Mouse (Mus musculus) embryonic facial prominence, embryonic 15.5 days (tissue): ENCODE measurements around the gene Khk. TPM values are rescaled to one million over a fixed set of nuclear protein-coding genes. Genes with fewer than 3 reads are reported as not detected.

Source experiments
- ATAC-seq: fragments of 200-750 bp; cut with Nextera tagmentation; 2 replicates; pipeline ENCODE4 v1.8.0; 2017; ENCODE audit warnings: low read depth, moderate TSS enrichment; ENCODE audit not compliant: insufficient number of reproducible peaks, low FRiP score, low TSS enrichment
- H3K27ac ChIP-seq: fragments of 300-500 bp; sonication (generic); replicated peaks from 2 replicates; pipeline ENCODE4 v1.5.1; 2015; ENCODE audit warnings: mild to moderate bottlenecking, inconsistent platforms
- H3K27me3 ChIP-seq: fragments of 300-500 bp; sonication (generic); 2 replicates; pipeline ENCODE4 v1.6.1; 2015; ENCODE audit warnings: inconsistent platforms
- H3K36me3 ChIP-seq: fragments of 300-500 bp; sonication (generic); 2 replicates; pipeline ENCODE4 v1.6.1; 2015; ENCODE audit warnings: mild to moderate bottlenecking, inconsistent platforms
- H3K4me1 ChIP-seq: fragments of 300-500 bp; sonication (generic); 2 replicates; pipeline ENCODE4 v1.6.1; 2015; ENCODE audit warnings: inconsistent platforms
- H3K4me2 ChIP-seq: fragments of 300-500 bp; sonication (generic); replicated peaks from 2 replicates; pipeline ENCODE4 v1.6.1; 2015; ENCODE audit warnings: mild to moderate bottlenecking, inconsistent platforms
- H3K4me3 ChIP-seq: fragments of 300-500 bp; sonication (generic); replicated peaks from 2 replicates; pipeline ENCODE4 v1.5.1; 2015; ENCODE audit warnings: mild to moderate bottlenecking, inconsistent platforms
- H3K9ac ChIP-seq: fragments of 300-500 bp; sonication (generic); 2 replicates; pipeline ENCODE4 v1.6.1; 2015; ENCODE audit warnings: inconsistent platforms
- H3K9me3 ChIP-seq: fragments of 300-500 bp; sonication (generic); replicated peaks from 2 replicates; pipeline ENCODE4 v1.6.1; 2016; ENCODE audit warnings: inconsistent platforms
- WGBS: fragments of 180-500 bp; shearing (Covaris S2); methylation state at CpG from one replicate; pipeline ENCODE4 v1.1.7; 2015; 5-methylcytosine and 5-hydroxymethylcytosine counted together
- polyA plus RNA-seq: library from polyadenylated mRNA; unstranded; fragments of >200 nt; fragmentation: Nextera tagmentation; extraction: Ambion mirVana; gene quantifications from 2 replicates; pipeline ENCODE4 v1.2.1, GENCODE M21; 2015

The Khk gene
- polyA plus RNA-seq, 1 experiment from 2014 or later = 23.8 TPM

DNA sequence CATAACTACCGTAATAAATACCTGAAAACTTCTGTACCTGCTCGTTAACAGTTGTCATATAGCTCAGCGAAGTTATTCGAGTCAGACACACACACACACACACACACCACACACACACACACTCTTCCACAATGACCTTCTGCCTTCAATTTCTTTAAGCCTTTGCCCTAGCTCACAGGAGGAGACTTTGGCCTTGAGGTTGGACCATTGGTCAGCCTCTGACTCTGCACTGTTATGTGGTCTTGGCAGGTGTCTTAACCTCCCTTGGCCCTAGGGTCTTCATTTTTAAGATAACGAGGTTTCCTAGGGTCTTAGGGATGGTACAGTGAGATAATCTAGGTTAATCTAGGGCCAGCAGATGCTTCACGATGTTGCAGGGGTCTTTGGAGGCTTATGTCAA lies 23.1 kb downstream of the Khk start:
- Histone ChIP-seq H3K27me3 (peaks cover 3% of the 10 kb centered on the region; the same call in 1 of the 2 replicates), H3K4me1 (peaks cover 15% of the 10 kb centered on the region), H3K4me3 (no peak overlapping the region), H3K9ac (no peak overlapping the region), H3K36me3 (no peaks in the 10 kb centered on the region), H3K9me3 (no peaks in the 10 kb centered on the region), H3K4me2 (0 out of 2 replicates have a peak overlapping the region, but pooled peaks have one; percentile 87), H3K27ac (no peak overlapping the region)
- ATAC-seq = no peak
- 88% methylated on average over 6 of the region's 6 CpGs for WGBS

DNA sequence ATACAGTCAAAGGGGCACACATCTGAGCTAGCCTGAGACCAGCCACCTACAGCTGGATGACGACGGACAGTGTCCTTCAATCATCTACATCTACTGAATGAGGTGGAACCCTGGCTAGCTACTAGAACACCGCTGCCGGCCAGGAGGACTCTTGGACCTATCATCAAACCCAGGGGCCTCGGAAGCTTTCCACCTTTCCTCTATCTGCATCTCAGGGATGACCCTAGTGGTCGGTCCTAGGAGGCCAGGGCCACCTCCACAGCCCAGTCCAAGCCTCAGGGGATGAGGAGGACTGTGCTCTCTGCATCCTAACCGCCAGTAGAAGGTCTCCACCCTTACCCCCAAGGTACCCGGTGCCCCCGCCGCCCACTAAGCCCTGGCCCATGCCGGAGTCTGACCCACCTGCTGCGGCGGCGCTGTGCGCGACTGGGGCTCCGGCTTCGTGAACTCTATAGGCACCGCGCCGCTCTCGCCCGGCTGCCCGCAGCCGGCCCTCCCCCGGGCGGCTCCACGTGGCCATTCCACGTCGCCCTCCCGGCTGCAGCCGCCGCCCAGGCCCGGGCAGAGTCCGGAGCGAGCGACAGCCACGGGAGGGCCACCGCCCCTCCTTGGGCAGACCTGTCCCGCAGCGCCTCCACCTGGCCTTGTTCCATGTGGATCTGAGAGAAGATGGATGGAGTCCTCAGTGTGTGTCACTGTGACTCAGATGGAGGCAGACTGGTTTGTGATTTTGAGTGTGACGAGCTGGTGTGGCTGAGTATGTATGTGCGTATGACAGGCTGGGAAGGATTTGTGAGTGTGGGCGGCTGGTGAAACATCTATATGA lies 23.9 kb downstream of the Khk start, which contains the start of gene Cgref1:
Cgref1 (minus strand) TSS at position 636 of the 826 bp plus-strand sequence.
- Histone ChIP-seq H3K4me2 (peak within 1 kb of the TSS; percentile 87), H3K9me3 (no peaks in the 10 kb centered on the region), H3K4me3 (peak within 1 kb of the TSS; percentile 47), H3K27ac (no peak within 1 kb of the TSS), H3K9ac (0 out of 2 replicates have a peak within 1 kb of the TSS, but pooled peaks have one; percentile 12), H3K36me3 (no peaks in the 10 kb centered on the region), H3K27me3 (peaks cover 3% of the 10 kb centered on the region; the same call in 1 of the 2 replicates), H3K4me1 (peaks cover 20% of the 10 kb centered on the region)
- peak; percentile 22; the same call in 1 of the 2 replicates for ATAC-seq
- 5% methylated on average over 44 of the region's 44 CpGs for WGBS

DNA sequence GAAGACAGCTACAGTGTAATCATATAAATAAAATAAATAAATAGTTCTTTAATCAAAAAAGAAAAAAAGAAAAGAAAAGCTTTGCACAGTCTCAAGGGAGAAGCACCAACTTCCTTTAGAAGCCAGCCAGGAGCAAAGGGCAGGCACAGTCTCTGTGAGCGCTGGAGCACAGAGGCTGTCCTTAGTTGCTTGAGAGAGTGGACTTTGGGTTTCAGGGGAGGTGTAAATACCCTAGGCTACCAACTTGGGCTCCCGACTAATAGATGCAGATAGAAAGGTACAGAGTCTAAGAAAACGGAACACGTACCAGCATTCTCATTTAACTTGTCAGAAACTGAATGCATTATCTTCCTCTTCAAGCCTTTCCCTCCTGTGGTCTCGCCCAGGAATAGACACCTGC lies 27.4 kb downstream of the Khk start:
- ATAC-seq = no peak
- 74% methylated on average over 5 of the region's 5 CpGs for WGBS
- Histone ChIP-seq H3K9me3 (no peaks in the 10 kb centered on the region), H3K4me1 (peaks cover 28% of the 10 kb centered on the region), H3K4me2 (0 out of 2 replicates have a peak overlapping the region, but pooled peaks have one; percentile 86), H3K9ac (no peak overlapping the region), H3K36me3 (peaks cover 15% of the 10 kb centered on the region), H3K27me3 (peaks cover 3% of the 10 kb centered on the region; the same call in 1 of the 2 replicates), H3K4me3 (no peak overlapping the region), H3K27ac (no peak overlapping the region; the same call in 1 of the 2 replicates)

DNA sequence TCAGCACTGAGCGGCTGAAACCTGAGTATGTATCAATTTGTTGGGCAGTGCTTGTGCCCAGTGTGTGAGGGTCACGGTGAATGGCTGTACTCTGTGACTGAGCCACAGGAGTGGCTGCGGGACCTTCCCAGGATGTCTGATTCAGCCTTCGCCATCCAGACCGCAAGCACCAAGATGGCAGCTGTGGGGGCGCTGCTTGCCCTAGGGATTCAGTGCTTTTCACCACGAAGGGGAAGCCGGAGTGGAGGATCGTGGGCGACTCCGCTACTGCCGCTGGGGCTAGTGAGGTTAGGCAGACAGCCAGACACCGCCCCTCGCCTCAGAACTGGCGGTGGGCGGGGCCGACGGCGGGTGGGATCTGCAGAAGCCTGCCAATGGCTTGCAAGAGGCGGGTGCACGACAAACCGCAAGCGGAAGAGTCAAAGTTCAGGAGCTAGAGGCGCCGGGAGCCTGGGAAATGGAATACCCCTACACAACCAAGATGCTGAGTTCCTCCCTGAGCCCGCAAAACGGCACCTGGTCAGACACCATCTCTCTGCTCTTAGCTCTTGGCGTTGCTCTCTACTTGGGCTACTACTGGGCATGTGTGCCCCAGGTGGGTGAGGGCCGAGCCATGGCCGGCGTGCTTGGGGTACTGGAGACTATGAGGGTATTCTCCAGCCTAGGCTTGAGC lies 28.6 kb downstream of the Khk start:
- peak overlapping the region; percentile 86 for H3K27ac ChIP-seq
- peaks cover 27% of the 10 kb centered on the region for H3K36me3 ChIP-seq
- ATAC-seq = peak; percentile 86
- H3K4me1 ChIP-seq = peaks cover 28% of the 10 kb centered on the region
- peak overlapping the region; percentile 86 for H3K4me2 ChIP-seq
- peak overlapping the region; percentile 45 for H3K9ac ChIP-seq
- peak overlapping the region; percentile 60 for H3K4me3 ChIP-seq
- H3K27me3 ChIP-seq = peaks cover 3% of the 10 kb centered on the region; the same call in 1 of the 2 replicates
- WGBS = under 1% methylated on average over 31 of the region's 31 CpGs
- H3K9me3 ChIP-seq = no peaks in the 10 kb centered on the region

DNA sequence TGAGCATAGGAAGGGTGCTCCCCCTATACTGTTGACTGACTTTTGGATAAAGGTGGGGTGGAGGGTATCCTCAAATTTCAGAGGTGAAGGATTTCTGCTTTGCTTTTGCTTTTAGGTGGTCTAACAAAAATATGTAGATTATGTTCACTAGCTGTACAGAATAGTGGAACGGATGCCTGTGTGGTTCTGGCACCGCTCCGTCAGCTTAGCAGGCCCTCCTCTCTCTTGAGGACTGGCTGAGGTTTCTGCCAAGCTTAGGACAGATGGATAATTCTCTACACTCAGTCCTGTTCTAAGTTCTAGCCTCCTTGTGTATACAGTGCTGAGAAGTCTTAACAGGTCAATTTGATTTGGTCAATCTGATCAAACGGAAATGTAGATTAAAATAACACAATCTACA lies 29.2 kb downstream of the Khk start:
- no peak for ATAC-seq
- Histone ChIP-seq H3K27me3 (peaks cover 3% of the 10 kb centered on the region; the same call in 1 of the 2 replicates), H3K4me2 (peak overlapping the region; percentile 86), H3K9me3 (no peaks in the 10 kb centered on the region), H3K9ac (peak overlapping the region; percentile 45), H3K4me1 (peaks cover 23% of the 10 kb centered on the region), H3K36me3 (peaks cover 34% of the 10 kb centered on the region), H3K4me3 (peak overlapping the region; percentile 60), H3K27ac (peak overlapping the region; percentile 86; the same call in 1 of the 2 replicates)
- whole genome bisulfite sequencing = 38% methylated on average over 4 of the region's 4 CpGs

DNA sequence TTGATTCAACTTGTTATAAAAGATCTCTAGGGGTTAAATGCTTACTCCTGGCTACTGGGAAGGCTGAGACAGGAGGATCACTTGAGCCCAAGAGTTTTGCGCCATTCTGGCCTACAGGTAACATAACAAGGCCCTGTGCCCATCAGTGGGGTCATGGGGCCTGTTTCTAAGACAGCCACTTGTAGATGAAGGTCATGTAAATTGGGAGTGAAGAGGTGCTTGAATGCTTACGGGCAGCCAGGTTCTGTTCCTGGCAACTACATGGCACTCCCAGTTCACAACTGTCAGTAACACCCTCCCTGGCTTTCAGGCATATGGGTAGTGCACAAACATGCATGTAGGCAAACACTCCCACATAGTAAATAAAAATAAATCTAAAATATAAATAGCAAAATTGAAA lies 29.7 kb downstream of the Khk start:
- WGBS = 91% methylated on average over 2 of the region's 2 CpGs
- Histone ChIP-seq H3K9me3 (no peaks in the 10 kb centered on the region), H3K36me3 (peaks cover 38% of the 10 kb centered on the region), H3K27me3 (peaks cover 3% of the 10 kb centered on the region; the same call in 1 of the 2 replicates), H3K4me2 (peak overlapping the region; percentile 86; the same call in 1 of the 2 replicates), H3K4me1 (peaks cover 21% of the 10 kb centered on the region), H3K4me3 (no peak overlapping the region), H3K27ac (no peak overlapping the region), H3K9ac (no peak overlapping the region)
- no peak for ATAC-seq

DNA sequence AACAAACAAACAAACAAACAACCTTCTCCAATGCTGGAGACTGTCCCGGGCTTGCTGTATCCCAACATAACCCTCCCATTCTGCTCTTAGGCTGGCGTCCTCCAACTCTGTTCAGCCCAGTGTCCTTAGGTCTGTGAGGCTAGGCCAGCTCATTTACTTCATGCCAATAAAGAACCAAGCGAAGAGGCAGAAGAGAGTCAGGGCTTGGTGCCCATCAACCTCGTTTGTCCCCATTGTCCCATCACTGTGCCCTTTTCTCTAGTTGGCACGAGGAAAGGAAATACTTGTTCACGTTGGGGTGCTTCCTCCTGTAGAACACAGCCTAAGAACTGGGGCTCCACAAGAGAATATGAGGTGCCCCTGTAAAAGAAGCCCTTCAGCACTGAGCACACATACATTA lies 30.5 kb downstream of the Khk start:
- no peak for ATAC-seq
- 84% methylated on average over 6 of the region's 6 CpGs for WGBS
- peaks cover 40% of the 10 kb centered on the region for H3K36me3 ChIP-seq
- peaks cover 21% of the 10 kb centered on the region for H3K4me1 ChIP-seq
- no peaks in the 10 kb centered on the region for H3K27me3 ChIP-seq
- H3K4me2 ChIP-seq = no peak overlapping the region
- H3K4me3 ChIP-seq = no peak overlapping the region
- H3K27ac ChIP-seq = no peak overlapping the region
- H3K9ac ChIP-seq = no peak overlapping the region
- no peaks in the 10 kb centered on the region for H3K9me3 ChIP-seq

DNA sequence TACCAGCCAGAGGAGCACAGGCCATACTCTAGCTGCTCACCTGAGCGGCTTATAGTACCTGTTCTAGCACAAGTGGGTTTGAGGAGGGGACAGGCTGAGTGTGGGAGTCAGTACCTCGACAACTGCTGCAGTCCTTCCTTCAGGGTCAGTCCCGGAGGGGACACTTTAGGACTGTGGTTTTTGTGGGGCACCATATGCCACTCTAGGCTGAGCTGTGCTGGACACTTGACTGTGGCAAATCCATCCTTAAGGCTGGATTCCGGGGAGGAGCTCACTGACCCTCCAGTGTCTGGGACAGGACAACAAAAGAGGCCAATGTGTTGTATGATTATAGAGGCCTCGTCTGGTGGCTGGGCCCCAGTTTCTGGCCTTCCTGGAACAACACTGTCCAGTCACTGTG lies 31.3 kb downstream of the Khk start:
- Histone ChIP-seq H3K9me3 (no peaks in the 10 kb centered on the region), H3K4me3 (no peak overlapping the region), H3K36me3 (peaks cover 43% of the 10 kb centered on the region), H3K27me3 (no peaks in the 10 kb centered on the region), H3K9ac (no peak overlapping the region), H3K4me1 (peaks cover 22% of the 10 kb centered on the region), H3K27ac (no peak overlapping the region), H3K4me2 (no peak overlapping the region)
- no peak for ATAC-seq
- WGBS = 83% methylated on average over 5 of the region's 5 CpGs

DNA sequence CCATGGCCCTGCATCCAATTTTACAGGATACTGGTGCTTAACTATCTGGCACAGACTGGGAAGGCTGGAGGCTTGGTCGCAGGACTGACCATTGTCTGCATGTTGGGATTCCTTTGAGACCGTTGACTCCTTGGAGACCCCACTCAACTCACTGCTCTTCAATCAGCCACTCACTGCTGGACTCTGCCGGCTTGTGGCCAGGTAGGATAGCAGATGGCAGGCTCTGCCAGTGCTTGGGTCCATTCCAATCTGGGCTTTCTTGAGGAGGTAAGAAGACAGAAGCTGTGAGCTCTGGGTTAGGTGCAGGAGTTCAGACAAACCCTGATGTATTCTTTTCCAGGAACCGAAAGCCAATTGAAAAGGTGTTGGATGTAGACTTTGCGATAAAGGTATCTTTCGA lies 32.8 kb downstream of the Khk start:
- no peak for ATAC-seq

DNA sequence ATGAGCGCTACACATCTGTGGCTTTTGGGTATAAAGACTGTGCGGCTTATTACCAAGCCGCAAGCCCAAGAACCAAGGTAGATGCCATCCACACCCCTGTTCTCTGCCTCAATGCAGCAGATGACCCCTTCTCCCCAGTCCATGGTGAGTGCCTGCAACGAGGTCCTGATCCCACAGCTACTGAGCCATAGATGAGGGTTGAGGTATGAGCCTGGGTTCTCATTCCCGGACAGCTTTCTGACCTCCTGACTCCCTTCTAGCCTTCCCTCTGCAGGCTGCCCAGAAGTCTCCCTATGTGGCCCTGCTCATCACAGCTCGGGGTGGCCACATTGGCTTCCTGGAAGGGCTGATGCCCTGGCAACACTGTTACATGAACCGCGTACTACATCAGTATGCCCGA lies 33.3 kb downstream of the Khk start:
- Histone ChIP-seq H3K9ac (no peak overlapping the region), H3K4me2 (no peak overlapping the region), H3K27ac (no peak overlapping the region), H3K36me3 (peaks cover 58% of the 10 kb centered on the region), H3K9me3 (no peaks in the 10 kb centered on the region), H3K27me3 (no peaks in the 10 kb centered on the region), H3K4me1 (peaks cover 32% of the 10 kb centered on the region), H3K4me3 (no peak overlapping the region)
- ATAC-seq = no peak
- 95% methylated on average over 9 of the region's 9 CpGs for WGBS

More for the DNA sequence above, 32.8 kb downstream of the Khk start:
- Histone ChIP-seq H3K9ac (no peak overlapping the region), H3K4me2 (no peak overlapping the region), H3K9me3 (no peaks in the 10 kb centered on the region), H3K36me3 (peaks cover 58% of the 10 kb centered on the region), H3K27ac (no peak overlapping the region), H3K27me3 (no peaks in the 10 kb centered on the region), H3K4me1 (peaks cover 33% of the 10 kb centered on the region), H3K4me3 (no peak overlapping the region)
- 98% methylated on average over 6 of the region's 6 CpGs for WGBS

DNA sequence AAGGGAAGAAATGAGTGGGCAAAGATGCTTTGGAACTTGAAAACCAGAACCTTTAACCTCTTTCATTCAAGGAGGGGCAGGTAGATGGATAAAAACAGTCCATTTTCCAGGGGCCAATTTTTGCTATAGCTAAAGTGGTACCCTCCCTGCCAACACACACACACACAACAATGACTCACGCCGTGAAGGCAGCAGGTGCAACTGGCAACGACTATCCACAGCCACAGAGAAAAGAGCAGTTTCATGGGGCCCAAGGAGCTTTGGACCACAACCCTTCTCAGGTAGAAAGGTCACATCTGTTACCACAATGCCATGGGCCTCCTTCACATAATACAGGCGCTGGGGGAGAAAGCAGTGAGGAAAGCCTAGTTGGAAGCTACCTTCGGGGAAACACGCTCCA lies 34.5 kb downstream of the Khk start:
- Histone ChIP-seq H3K4me3 (no peak overlapping the region), H3K27ac (no peak overlapping the region), H3K27me3 (no peaks in the 10 kb centered on the region), H3K9ac (no peak overlapping the region), H3K36me3 (peaks cover 58% of the 10 kb centered on the region), H3K9me3 (no peaks in the 10 kb centered on the region), H3K4me1 (peaks cover 24% of the 10 kb centered on the region), H3K4me2 (no peak overlapping the region)
- ATAC-seq = no peak
- 94% methylated on average over 6 of the region's 6 CpGs for WGBS
